Mouse (Mus musculus): ENCODE results near the gene Spsb1. TPM values are rescaled to one million over a fixed set of nuclear protein-coding genes. Genes with fewer than 3 reads are reported as not detected.

Gene Spsb1
- polyA plus RNA-seq, 1 experiment from 2014 or later: 23.3 TPM

- POLR2A ChIA-PET: no interaction called here
- CTCF ChIA-PET: no interaction called here
- TF ChIP-seq CTCF (IDR thresholded peaks at IDR 0.05): no peak
- no peaks in the 10 kb centered on the region for H3K27me3 ChIP-seq
- DNase-seq (ENCODE audit: low read depth, low spot score): no peak
- in situ Hi-C loops (cut with MboI; ENCODE audit: low pct_unique_long_range_greater_than_20kb): no loop called here
- no peak for ATAC-seq
These were observed 38.0 kb downstream of the Spsb1 start for GRCm38 (mm10) chr4:149916831-149917230.

GRCm38 (mm10) chr4:149913709-149914370, 41.0 kb downstream of the Spsb1 start:
- ChIA-PET POLR2A (no interaction called here), CTCF (no interaction called here)
- TF ChIP-seq CTCF (IDR thresholded peaks at IDR 0.05): no peak
- H3K27me3 ChIP-seq: no peaks in the 10 kb centered on the region
- in situ Hi-C loops (cut with MboI; ENCODE audit: low pct_unique_long_range_greater_than_20kb): no loop called here
- DNase-seq (ENCODE audit: low read depth, low spot score) (no peak), ATAC-seq (peak; percentile 60)

- DNase-seq (ENCODE audit: low read depth, low spot score) (no peak), ATAC-seq (no peak)
- POLR2A ChIA-PET: no interaction called here
- no peak for TF ChIP-seq CTCF (IDR thresholded peaks at IDR 0.05)
- no peaks in the 10 kb centered on the region for H3K27me3 ChIP-seq
- CTCF ChIA-PET: interaction anchor here (1.5 kb wide), 1 partner anchor 36 kb away, joined by 3 read pairs; no protein-coding TSS in a partner anchor
- in situ Hi-C loops (cut with MboI; ENCODE audit: low pct_unique_long_range_greater_than_20kb): no loop called here
These were observed 42.4 kb downstream of the Spsb1 start for GRCm38 (mm10) chr4:149912451-149912850.

- no peak for TF ChIP-seq CTCF (IDR thresholded peaks at IDR 0.05)
- no peaks in the 10 kb centered on the region for H3K27me3 ChIP-seq
- in situ Hi-C loops (cut with MboI; ENCODE audit: low pct_unique_long_range_greater_than_20kb): no loop called here
- ChIA-PET CTCF (interaction anchor here (1.5 kb wide), 1 partner anchor 9 kb away, joined by 3 read pairs; no protein-coding TSS in a partner anchor), POLR2A (interaction anchor here (0.8 kb wide), 1 partner anchor 14 kb away, joined by 4 read pairs; no protein-coding TSS in a partner anchor)
- ATAC-seq (no peak), DNase-seq (ENCODE audit: low read depth, low spot score) (no peak)
These were observed 44.3 kb downstream of the Spsb1 start for GRCm38 (mm10) chr4:149910558-149910957.

- TF ChIP-seq CTCF (IDR thresholded peaks at IDR 0.05): no peak
- POLR2A ChIA-PET: no interaction called here
- in situ Hi-C loops (cut with MboI; ENCODE audit: low pct_unique_long_range_greater_than_20kb): no loop called here
- H3K27me3 ChIP-seq: no peaks in the 10 kb centered on the region
- DNase-seq (ENCODE audit: low read depth, low spot score) (no peak), ATAC-seq (no peak)
- CTCF ChIA-PET: interaction anchor here (1.5 kb wide), 1 partner anchor 8 kb away, joined by 3 read pairs; no protein-coding TSS in a partner anchor
These were observed 45.3 kb downstream of the Spsb1 start for GRCm38 (mm10) chr4:149909551-149909950.

GRCm38 (mm10) chr4:149908923-149909322, 45.9 kb downstream of the Spsb1 start:
- H3K27me3 ChIP-seq: no peaks in the 10 kb centered on the region
- DNase-seq (ENCODE audit: low read depth, low spot score) (peak; percentile 89), ATAC-seq (peak; percentile 44)
- POLR2A ChIA-PET: no interaction called here
- TF ChIP-seq CTCF (IDR thresholded peaks at IDR 0.05): no peak
- CTCF ChIA-PET: no interaction called here
- in situ Hi-C loops (cut with MboI; ENCODE audit: low pct_unique_long_range_greater_than_20kb): no loop called here

GRCm38 (mm10) chr4:149907656-149908055, 47.2 kb downstream of the Spsb1 start:
- in situ Hi-C loops (cut with MboI; ENCODE audit: low pct_unique_long_range_greater_than_20kb): no loop called here
- ChIA-PET CTCF (no interaction called here), POLR2A (interaction anchor here (1.2 kb wide), 2 partner anchors 12 to 17 kb away, joined by 3 read pairs; no protein-coding TSS in a partner anchor)
- no peaks in the 10 kb centered on the region for H3K27me3 ChIP-seq
- ATAC-seq: no peak
- no peak for TF ChIP-seq CTCF (IDR thresholded peaks at IDR 0.05)
- DNase-seq (ENCODE audit: low read depth, low spot score): no peak

GRCm38 (mm10) chr4:149906921-149907320, 47.9 kb downstream of the Spsb1 start:
- CTCF ChIA-PET: no interaction called here
- no peak for DNase-seq (ENCODE audit: low read depth, low spot score)
- no peak for TF ChIP-seq CTCF (IDR thresholded peaks at IDR 0.05)

GRCm38 (mm10) chr4:149905302-149905974, 49.4 kb downstream of the Spsb1 start:
- DNase-seq (ENCODE audit: low read depth, low spot score): no peak
- TF ChIP-seq CTCF (IDR thresholded peaks at IDR 0.05): no peak
- in situ Hi-C loops (cut with MboI; ENCODE audit: low pct_unique_long_range_greater_than_20kb): no loop called here
- H3K27me3 ChIP-seq: no peaks in the 10 kb centered on the region
- ATAC-seq: no peak
- CTCF ChIA-PET: interaction anchor here (1.0 kb wide), 1 partner anchor 36 kb away, joined by 3 read pairs; no protein-coding TSS in a partner anchor
- POLR2A ChIA-PET: no interaction called here

More at GRCm38 (mm10) chr4:149906921-149907320, 47.9 kb downstream of the Spsb1 start:
- no peak for ATAC-seq
- POLR2A ChIA-PET: interaction anchor here (1.2 kb wide), 1 partner anchor 11 kb away, joined by 3 read pairs; no protein-coding TSS in a partner anchor
- no peaks in the 10 kb centered on the region for H3K27me3 ChIP-seq
- in situ Hi-C loops (cut with MboI; ENCODE audit: low pct_unique_long_range_greater_than_20kb): no loop called here

- ChIA-PET POLR2A (interaction anchor here (0.6 kb wide), 1 partner anchor 14 kb away, joined by 3 read pairs; no protein-coding TSS in a partner anchor), CTCF (no interaction called here)
- TF ChIP-seq CTCF (IDR thresholded peaks at IDR 0.05): no peak
- no peaks in the 10 kb centered on the region for H3K27me3 ChIP-seq
- ATAC-seq (no peak), DNase-seq (ENCODE audit: low read depth, low spot score) (no peak)
- in situ Hi-C loops (cut with MboI; ENCODE audit: low pct_unique_long_range_greater_than_20kb): no loop called here
These were observed 51.8 kb downstream of the Spsb1 start for GRCm38 (mm10) chr4:149903026-149903425.

GRCm38 (mm10) chr4:149901349-149901782, 53.5 kb downstream of the Spsb1 start:
- in situ Hi-C loops (cut with MboI; ENCODE audit: low pct_unique_long_range_greater_than_20kb): no loop called here
- ATAC-seq: no peak
- DNase-seq (ENCODE audit: low read depth, low spot score): no peak
- H3K27me3 ChIP-seq: no peaks in the 10 kb centered on the region
- TF ChIP-seq CTCF (IDR thresholded peaks at IDR 0.05): no peak
- ChIA-PET CTCF (interaction anchor here (0.8 to 0.9 kb wide), 2 partner anchors 9 to 11 kb away, joined by 3 read pairs; no protein-coding TSS in a partner anchor), POLR2A (no interaction called here)
